Mouse (Mus musculus): ENCODE data around the gene Tfrc. TPM values are rescaled to one million over a fixed set of nuclear protein-coding genes. Genes with fewer than 3 reads are reported as not detected.

Gene Tfrc
- total and polyA plus RNA-seq, 2 experiments from 2014 or later = 35.3 to 112 TPM

DNA sequence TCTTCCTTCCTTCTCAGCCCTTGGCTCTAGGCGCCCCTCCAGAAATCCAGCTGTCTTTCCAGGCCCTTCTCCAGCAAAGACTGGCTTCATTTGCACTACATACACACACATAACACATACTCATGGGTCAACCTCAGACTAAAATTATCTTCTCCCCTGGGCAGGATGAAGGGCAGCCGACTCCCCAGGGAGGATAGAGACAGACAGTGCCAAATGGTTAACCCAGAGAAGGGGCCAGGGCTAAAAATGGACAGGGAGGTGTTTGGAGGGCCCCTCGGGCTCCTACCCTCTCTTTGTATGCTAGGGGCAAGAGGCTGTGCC is 58.8 kb downstream of the Tfrc start:
- Histone ChIP-seq H3K36me3 (ENCODE audit: insufficient read depth) (peaks cover 35% of the 10 kb centered on the region), H3K9ac (no peak overlapping the region), H3K27me3 (ENCODE audit: insufficient read depth, low read length) (no peaks in the 10 kb centered on the region), H3K4me1 (ENCODE audit: insufficient read depth) (0 out of 2 replicates have a peak, but pooled peaks cover 6% of the 10 kb centered on the region), H3K27ac (ENCODE audit: low read depth, low read length) (no peak overlapping the region), H3K4me2 (ENCODE audit: low read depth) (no peak overlapping the region), H3K9me3 (ENCODE audit: low read length) (no peaks in the 10 kb centered on the region), H3K4me3 (ENCODE audit: low read depth, low read length) (no peak overlapping the region)
- no peak for DNase-seq
- TF ChIP-seq CTCF (IDR thresholded peaks at IDR 0.05; ENCODE audit: low read depth) = no peak
- ATAC-seq = no peak
- WGBS = 84% methylated on average over 3 of the region's 3 CpGs

DNA sequence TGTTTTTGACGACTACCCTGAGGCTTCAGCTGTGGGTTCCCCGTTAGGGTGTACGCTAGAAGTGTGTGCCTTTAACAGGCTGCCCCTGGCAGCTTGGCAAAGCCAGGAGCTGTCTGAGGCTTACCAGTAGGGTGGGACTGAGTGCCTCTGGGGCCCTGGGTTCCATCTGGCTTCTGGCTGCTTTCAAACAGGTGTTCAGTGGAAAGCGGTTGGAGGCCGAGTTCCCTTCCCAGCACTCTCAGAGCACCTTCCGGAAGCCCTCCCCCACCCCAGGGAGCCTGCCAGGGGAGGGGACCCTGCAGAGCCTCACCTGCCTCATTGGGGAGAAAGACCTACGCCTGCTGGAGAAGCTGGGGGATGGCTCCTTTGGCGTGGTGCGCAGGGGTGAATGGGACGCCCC is 59.3 kb downstream of the Tfrc start:
- no peak overlapping the region for H3K27ac ChIP-seq (ENCODE audit: low read depth, low read length)
- H3K9ac ChIP-seq = no peak overlapping the region
- no peak overlapping the region for H3K4me3 ChIP-seq (ENCODE audit: low read depth, low read length)
- no peaks in the 10 kb centered on the region for H3K27me3 ChIP-seq (ENCODE audit: insufficient read depth, low read length)
- no peak overlapping the region for H3K4me2 ChIP-seq (ENCODE audit: low read depth)
- H3K36me3 ChIP-seq (ENCODE audit: insufficient read depth) = peaks cover 40% of the 10 kb centered on the region
- ATAC-seq (no peak), DNase-seq (no peak)
- no peak for TF ChIP-seq CTCF (IDR thresholded peaks at IDR 0.05; ENCODE audit: low read depth)
- WGBS = 69% methylated on average over 10 of the region's 10 CpGs
- no peaks in the 10 kb centered on the region for H3K9me3 ChIP-seq (ENCODE audit: low read length)
- 0 out of 2 replicates have a peak, but pooled peaks cover 5% of the 10 kb centered on the region for H3K4me1 ChIP-seq (ENCODE audit: insufficient read depth)

DNA sequence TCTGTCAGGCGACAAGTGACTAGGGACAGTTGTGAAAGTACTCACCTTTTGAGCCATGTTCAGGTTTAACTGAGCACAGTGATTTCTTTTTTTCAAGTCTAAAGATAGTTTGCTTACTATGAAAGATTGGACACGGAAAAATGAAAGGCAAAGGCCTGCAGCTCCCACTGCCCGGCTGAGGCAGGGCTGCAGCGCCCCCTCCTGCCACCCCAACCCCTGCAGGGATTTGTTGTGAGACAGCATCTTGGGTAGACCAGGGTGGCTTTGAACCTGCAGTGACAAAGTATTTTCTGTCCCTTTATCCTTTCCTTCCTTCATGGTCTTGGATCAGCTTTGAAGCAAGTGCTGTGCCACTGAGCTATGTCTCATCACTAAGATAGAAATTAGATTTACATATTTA is 59.8 kb downstream of the Tfrc start:
- Histone ChIP-seq H3K4me2 (ENCODE audit: low read depth) (no peak overlapping the region), H3K9me3 (ENCODE audit: low read length) (no peaks in the 10 kb centered on the region), H3K27ac (ENCODE audit: low read depth, low read length) (no peak overlapping the region), H3K9ac (no peak overlapping the region), H3K36me3 (ENCODE audit: insufficient read depth) (peaks cover 44% of the 10 kb centered on the region), H3K4me3 (ENCODE audit: low read depth, low read length) (no peak overlapping the region), H3K4me1 (ENCODE audit: insufficient read depth) (0 out of 2 replicates have a peak, but pooled peaks cover under 1% of the 10 kb centered on the region), H3K27me3 (ENCODE audit: insufficient read depth, low read length) (no peaks in the 10 kb centered on the region)
- ATAC-seq = no peak
- WGBS = 61% methylated on average over 4 of the region's 4 CpGs
- TF ChIP-seq CTCF (IDR thresholded peaks at IDR 0.05; ENCODE audit: low read depth) = no peak; the same call in 1 of the 2 replicates
- no peak for DNase-seq

DNA sequence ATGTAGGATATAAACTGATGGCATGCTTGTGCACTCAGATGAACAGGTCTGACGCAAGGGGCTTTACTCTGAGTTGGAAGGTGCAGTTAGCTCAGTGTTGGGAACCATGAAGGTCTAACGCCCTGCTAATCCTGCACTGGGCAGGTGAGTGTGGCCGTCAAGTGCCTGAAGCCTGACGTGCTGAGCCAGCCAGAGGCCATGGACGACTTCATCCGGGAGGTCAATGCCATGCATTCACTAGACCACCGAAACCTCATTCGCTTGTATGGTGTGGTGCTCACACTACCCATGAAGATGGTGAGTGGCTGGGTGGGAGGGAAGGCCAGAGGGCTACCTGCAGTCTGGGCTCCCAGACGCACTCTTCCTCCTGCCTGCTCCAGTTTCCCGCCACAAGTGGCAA is 60.5 kb downstream of the Tfrc start:
- no peak overlapping the region for H3K4me3 ChIP-seq (ENCODE audit: low read depth, low read length)
- no peak for TF ChIP-seq CTCF (IDR thresholded peaks at IDR 0.05; ENCODE audit: low read depth)
- no peak overlapping the region for H3K27ac ChIP-seq (ENCODE audit: low read depth, low read length)
- no peak for DNase-seq
- H3K9me3 ChIP-seq (ENCODE audit: low read length) = no peaks in the 10 kb centered on the region
- ATAC-seq = no peak
- H3K36me3 ChIP-seq (ENCODE audit: insufficient read depth) = peaks cover 51% of the 10 kb centered on the region
- H3K9ac ChIP-seq = no peak overlapping the region
- H3K4me2 ChIP-seq (ENCODE audit: low read depth) = no peak overlapping the region
- H3K4me1 ChIP-seq (ENCODE audit: insufficient read depth) = no peaks in the 10 kb centered on the region
- H3K27me3 ChIP-seq (ENCODE audit: insufficient read depth, low read length) = no peaks in the 10 kb centered on the region
- WGBS = 92% methylated on average over 10 of the region's 10 CpGs

DNA sequence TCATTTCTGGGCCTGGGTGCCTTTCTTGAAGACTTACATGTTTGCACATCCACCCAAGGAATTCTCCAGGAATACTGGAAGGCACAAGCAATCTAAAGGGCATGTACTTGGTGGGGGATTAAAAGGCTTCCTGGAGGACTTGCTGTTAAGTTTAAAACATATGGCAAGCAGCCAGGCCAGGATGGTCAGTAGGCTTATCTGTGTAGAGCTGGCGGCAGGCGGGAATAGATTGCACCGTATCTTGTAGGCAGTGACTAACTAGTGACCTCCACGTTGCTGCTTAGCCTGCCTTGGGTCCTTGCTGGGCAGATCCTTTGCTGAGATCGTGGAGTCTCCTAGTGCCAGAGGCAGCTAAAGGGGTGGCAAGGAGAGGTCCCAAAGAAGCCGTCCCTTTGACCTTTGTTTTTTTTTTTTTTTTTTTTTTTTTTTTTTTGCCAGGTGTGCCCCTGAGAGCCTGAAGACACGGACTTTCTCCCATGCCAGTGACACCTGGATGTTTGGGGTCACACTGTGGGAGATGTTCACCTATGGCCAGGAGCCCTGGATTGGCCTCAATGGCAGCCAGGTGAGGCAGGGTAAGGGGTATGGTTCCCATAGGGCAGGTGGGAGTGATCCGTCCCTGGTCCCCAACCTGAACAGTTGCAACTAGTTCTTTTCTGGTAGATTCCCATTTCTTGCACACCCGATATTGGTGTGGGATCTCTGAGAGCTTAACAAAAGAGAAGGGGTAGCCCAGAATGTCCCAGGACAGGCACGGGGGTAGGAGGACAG is 61.8 kb downstream of the Tfrc start:
- Histone ChIP-seq H3K4me2 (ENCODE audit: low read depth) (no peak overlapping the region), H3K4me1 (ENCODE audit: insufficient read depth) (no peaks in the 10 kb centered on the region), H3K27ac (ENCODE audit: low read depth, low read length) (no peak overlapping the region), H3K9ac (no peak overlapping the region), H3K27me3 (ENCODE audit: insufficient read depth, low read length) (no peaks in the 10 kb centered on the region), H3K36me3 (ENCODE audit: insufficient read depth) (peaks cover 59% of the 10 kb centered on the region), H3K4me3 (ENCODE audit: low read depth, low read length) (no peak overlapping the region), H3K9me3 (ENCODE audit: low read length) (no peaks in the 10 kb centered on the region)
- WGBS = 91% methylated on average over 10 of the region's 10 CpGs
- DNase-seq = no peak
- ATAC-seq = no peak
- TF ChIP-seq CTCF (IDR thresholded peaks at IDR 0.05; ENCODE audit: low read depth) = no peak

DNA sequence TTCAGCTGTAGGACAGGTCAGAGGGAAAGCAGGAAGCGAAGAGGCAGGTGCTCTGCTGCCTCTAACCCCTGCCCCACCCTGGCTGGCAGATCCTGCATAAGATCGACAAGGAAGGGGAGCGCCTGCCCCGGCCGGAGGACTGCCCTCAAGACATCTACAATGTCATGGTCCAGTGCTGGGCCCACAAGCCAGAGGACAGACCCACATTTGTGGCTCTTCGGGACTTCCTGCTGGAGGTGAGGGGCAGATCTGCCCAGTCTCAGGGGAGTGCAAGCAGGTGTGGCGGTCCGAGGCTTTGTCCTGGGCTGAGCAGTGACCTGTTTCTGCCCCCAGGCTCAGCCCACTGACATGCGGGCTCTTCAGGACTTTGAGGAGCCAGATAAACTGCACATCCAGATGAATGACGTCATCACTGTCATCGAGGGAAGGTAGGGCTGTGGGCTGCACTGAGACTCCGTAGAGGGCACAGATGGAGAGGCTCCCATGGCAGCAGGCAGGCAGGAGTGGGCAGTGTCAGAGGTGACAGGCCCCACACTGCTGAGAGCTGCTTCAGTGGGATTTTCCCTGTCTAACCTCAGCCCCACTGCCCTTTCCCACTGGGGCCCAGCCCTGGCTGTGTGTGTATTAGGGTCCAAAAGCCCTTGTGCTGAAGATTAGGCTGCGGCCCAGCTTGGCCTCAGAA is 62.6 kb downstream of the Tfrc start:
- DNase-seq (no peak), ATAC-seq (no peak)
- Histone ChIP-seq H3K9ac (no peak overlapping the region), H3K4me1 (ENCODE audit: insufficient read depth) (no peaks in the 10 kb centered on the region), H3K4me3 (ENCODE audit: low read depth, low read length) (no peak overlapping the region), H3K27me3 (ENCODE audit: insufficient read depth, low read length) (no peaks in the 10 kb centered on the region), H3K27ac (ENCODE audit: low read depth, low read length) (no peak overlapping the region), H3K36me3 (ENCODE audit: insufficient read depth) (peaks cover 64% of the 10 kb centered on the region), H3K4me2 (ENCODE audit: low read depth) (no peak overlapping the region), H3K9me3 (ENCODE audit: low read length) (no peaks in the 10 kb centered on the region)
- 93% methylated on average over 13 of the region's 13 CpGs for WGBS
- no peak for TF ChIP-seq CTCF (IDR thresholded peaks at IDR 0.05; ENCODE audit: low read depth)

DNA sequence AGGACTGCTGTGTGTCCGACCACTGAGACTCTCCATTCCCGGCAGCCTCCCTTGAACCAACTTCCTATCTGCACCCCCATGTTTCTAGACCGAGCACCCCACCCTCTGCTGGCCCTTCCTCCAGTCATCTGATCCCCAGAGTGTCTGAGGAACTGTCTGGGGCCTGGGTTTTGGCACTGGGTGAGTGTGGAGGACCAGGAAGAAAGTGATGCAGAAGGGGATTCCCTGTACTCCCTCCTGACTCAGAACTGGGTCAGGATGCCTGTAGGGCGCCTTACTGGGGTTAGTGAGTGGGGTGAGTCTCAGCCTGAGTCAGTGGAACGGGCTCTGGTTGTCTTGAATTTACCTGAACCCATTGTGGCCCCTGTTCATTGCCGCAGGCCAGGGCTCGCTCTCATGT is 63.5 kb downstream of the Tfrc start:
- whole genome bisulfite sequencing = 92% methylated on average over 7 of the region's 7 CpGs
- Histone ChIP-seq H3K27me3 (ENCODE audit: insufficient read depth, low read length) (no peaks in the 10 kb centered on the region), H3K4me1 (ENCODE audit: insufficient read depth) (no peaks in the 10 kb centered on the region), H3K9me3 (ENCODE audit: low read length) (no peaks in the 10 kb centered on the region), H3K4me3 (ENCODE audit: low read depth, low read length) (no peak overlapping the region), H3K9ac (no peak overlapping the region), H3K36me3 (ENCODE audit: insufficient read depth) (peaks cover 72% of the 10 kb centered on the region), H3K4me2 (ENCODE audit: low read depth) (no peak overlapping the region), H3K27ac (ENCODE audit: low read depth, low read length) (no peak overlapping the region)
- no peak for TF ChIP-seq CTCF (IDR thresholded peaks at IDR 0.05; ENCODE audit: low read depth)
- DNase-seq = no peak
- no peak for ATAC-seq

Data from forebrain, postnatal 0 days (tissue).